Mouse (Mus musculus): Measurements from ENCODE around the gene Acer3. TPM values are rescaled to one million over a fixed set of nuclear protein-coding genes. Genes with fewer than 3 reads are reported as not detected.

Acer3 gene
- total and polyA plus RNA-seq, 3 experiments: 17.2 to 41.7 TPM; not detected in 1

- Histone ChIP-seq H3K9me3 (replicated peaks; ENCODE audit: insufficient read depth, low read length) (no peaks in the 10 kb centered on the region), H3K79me2 (ENCODE audit: control insufficient read depth, insufficient read depth, low read length, poor library complexity) (no peaks in the 10 kb centered on the region), H3K9ac (ENCODE audit: control insufficient read depth, low read depth, low read length, poor library complexity, severe bottlenecking) (peak overlapping the region; percentile 11), H3K27ac (ENCODE audit: control insufficient read depth, low read depth, low read length) (no peak overlapping the region), H3K4me1 (ENCODE audit: control insufficient read depth in 1 of 2, insufficient read depth in 2 of 2, low read length in 2 of 2) (no peaks in the 10 kb centered on the region), H3K4me3 (ENCODE audit: control insufficient read depth in 1 of 2, insufficient read depth in 1 of 2, low read depth in 2 of 2, low read length in 2 of 2) (peak overlapping the region; percentile 64 to 65; a peak in 3 of 4 replicates), H3K36me3 (ENCODE audit: control insufficient read depth in 1 of 2, insufficient read depth in 2 of 2, low read length in 2 of 2) (no peaks in the 10 kb centered on the region), H3K27me3 (ENCODE audit: control insufficient read depth in 1 of 2, insufficient read depth in 2 of 2, low read length in 2 of 2) (peaks cover 0 to 3% of the 10 kb centered on the region in 2 experiments)
- DNase-seq (ENCODE audit: low read depth, low spot score): peak; percentile 11
- no peak for TF ChIP-seq USF2 (IDR thresholded peaks at IDR 0.05; ENCODE audit: borderline replicate concordance in 1 of 2, insufficient read depth in 1 of 2, low read depth in 1 of 2, low read length in 2 of 2)
- TF ChIP-seq POLR2AphosphoS5 (IDR thresholded peaks at IDR 0.05; ENCODE audit: borderline replicate concordance, low read depth, low read length): no peak
- no peak for TF ChIP-seq HCFC1 (IDR thresholded peaks at IDR 0.05; ENCODE audit: low read depth, low read length)
- TF ChIP-seq EP300 (IDR thresholded peaks at IDR 0.05; ENCODE audit: low read depth in 1 of 2, low read length in 2 of 2): no peak
- TF ChIP-seq ZKSCAN1 (IDR thresholded peaks at IDR 0.05; ENCODE audit: low read depth, low read length): no peak
- TF ChIP-seq CTCF (IDR thresholded peaks at IDR 0.05 in 2 of 3, conservative IDR thresholded peaks at IDR 0.05 in 1 of 3; ENCODE audit: control insufficient read depth in 1 of 3, insufficient read depth in 1 of 3, low read depth in 2 of 3, low read length in 3 of 3, poor library complexity in 1 of 3, severe bottlenecking in 1 of 3): no peak
- no peak for TF ChIP-seq BHLHE40 (IDR thresholded peaks at IDR 0.05; ENCODE audit: borderline replicate concordance, low read depth, low read length)
- no peak for TF ChIP-seq TBP (IDR thresholded peaks at IDR 0.05; ENCODE audit: low read depth, low read length)
- TF ChIP-seq JUND (IDR thresholded peaks at IDR 0.05; ENCODE audit: low read depth, low read length): no peak
- no peak for TF ChIP-seq SIN3A (IDR thresholded peaks at IDR 0.05; ENCODE audit: low read length)
- no peak for TF ChIP-seq ETS1 (IDR thresholded peaks at IDR 0.05; ENCODE audit: low read depth, low read length)
These were observed 40.7 kb upstream of the Acer3 start for GRCm38 (mm10) chr7:98361662-98362061.

DNA sequence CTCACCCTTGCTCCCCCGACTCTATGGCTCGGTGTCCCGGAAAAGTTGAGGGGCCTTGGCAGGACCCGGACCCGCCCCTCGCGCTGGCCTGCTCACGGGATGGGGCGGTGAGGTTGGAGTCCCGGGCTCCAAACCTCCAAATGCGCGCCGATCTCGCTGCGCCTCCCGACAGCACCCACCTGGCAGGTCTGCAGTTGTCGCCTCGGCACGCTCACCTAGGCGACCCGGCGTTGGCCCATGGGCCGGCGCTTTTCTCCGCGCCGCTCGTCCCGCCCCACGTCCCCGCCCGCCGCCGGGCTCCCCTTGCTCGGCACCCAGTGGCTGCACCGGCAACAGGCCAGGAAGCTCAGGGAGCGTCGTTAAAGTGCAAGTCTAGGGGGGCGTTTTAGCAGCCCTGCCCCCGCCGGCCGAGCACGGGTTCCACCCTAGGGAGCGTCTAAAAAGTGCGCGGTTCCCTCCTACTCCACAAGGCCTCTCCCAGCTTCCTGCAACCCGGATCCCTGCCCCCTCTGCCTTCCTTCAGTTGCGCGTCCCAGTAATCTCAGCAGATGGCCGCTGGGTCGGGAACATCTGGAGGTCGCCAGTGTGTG is 40.1 kb upstream of the Acer3 start, which contains the start of gene Tsku:
Tsku (minus strand) TSS at position 266 of the 590 bp plus-strand sequence.
- Histone ChIP-seq H3K9ac (ENCODE audit: control insufficient read depth, low read depth, low read length, poor library complexity, severe bottlenecking) (peak within 1 kb of the TSS; percentile 59), H3K27me3 (ENCODE audit: control insufficient read depth in 1 of 2, insufficient read depth in 2 of 2, low read length in 2 of 2) (peaks cover 0 to 3% of the 10 kb centered on the region in 2 experiments), H3K79me2 (ENCODE audit: control insufficient read depth, insufficient read depth, low read length, poor library complexity) (no peaks in the 10 kb centered on the region), H3K27ac (ENCODE audit: control insufficient read depth, low read depth, low read length) (no peak within 1 kb of the TSS), H3K9me3 (replicated peaks; ENCODE audit: insufficient read depth, low read length) (no peaks in the 10 kb centered on the region), H3K4me1 (ENCODE audit: control insufficient read depth in 1 of 2, insufficient read depth in 2 of 2, low read length in 2 of 2) (no peaks in the 10 kb centered on the region), H3K4me3 (ENCODE audit: control insufficient read depth in 1 of 2, insufficient read depth in 1 of 2, low read depth in 2 of 2, low read length in 2 of 2) (peak within 1 kb of the TSS; percentile 64 to 65), H3K36me3 (ENCODE audit: control insufficient read depth in 1 of 2, insufficient read depth in 2 of 2, low read length in 2 of 2) (no peaks in the 10 kb centered on the region)
- TF ChIP-seq ZMIZ1 (IDR thresholded peaks at IDR 0.05; ENCODE audit: low read depth, low read length) (no peak), JUND (IDR thresholded peaks at IDR 0.05; ENCODE audit: low read depth, low read length) (no peak), MAZ (IDR thresholded peaks at IDR 0.05; ENCODE audit: low read depth, low read length) (0 out of 2 replicates have a peak, but pooled peaks have one; percentile 34), MYC (IDR thresholded peaks at IDR 0.05; ENCODE audit: low read depth, low read length) (no peak), SIN3A (IDR thresholded peaks at IDR 0.05; ENCODE audit: low read length) (peak; percentile 30; the same call in 1 of the 2 replicates), HCFC1 (IDR thresholded peaks at IDR 0.05; ENCODE audit: low read depth, low read length) (peak; percentile 49; the same call in 1 of the 2 replicates), CTCF (IDR thresholded peaks at IDR 0.05 in 2 of 3, conservative IDR thresholded peaks at IDR 0.05 in 1 of 3; ENCODE audit: control insufficient read depth in 1 of 3, insufficient read depth in 1 of 3, low read depth in 2 of 3, low read length in 3 of 3, poor library complexity in 1 of 3, severe bottlenecking in 1 of 3) (no peak), ETS1 (IDR thresholded peaks at IDR 0.05; ENCODE audit: low read depth, low read length) (0 out of 2 replicates have a peak, but pooled peaks have one; percentile 8)
- peak; percentile 85 for DNase-seq (ENCODE audit: low read depth, low spot score)

Data from MEL (cell line).